Comparison of ENCODE assay signal across 8 mouse cellular contexts in the genomic region with DNA sequence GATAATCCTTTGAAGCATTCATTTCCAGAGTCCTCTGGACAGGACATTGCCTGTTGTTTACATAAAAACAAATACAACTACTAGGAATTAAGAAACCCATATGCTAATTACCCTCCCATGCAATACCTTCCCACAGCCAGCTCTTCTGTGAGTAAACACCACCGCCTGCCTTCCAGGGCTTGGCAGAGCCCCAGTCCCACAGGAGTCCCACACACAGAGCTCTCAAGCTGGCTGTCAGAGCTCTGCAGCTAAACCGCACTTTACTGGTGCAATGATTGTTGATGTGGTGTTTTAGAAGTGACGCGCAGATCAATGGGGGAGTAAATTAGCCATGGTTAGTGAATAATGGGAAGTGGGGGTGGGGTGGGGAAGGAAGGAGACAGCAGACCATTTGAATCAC.
A peak's percentile ranks its signal among the peaks of the same experiment; 100 is the strongest.
DNase-seq lines count a peak whose midpoint lies in the region; TF ChIP-seq lines count a peak whose summit lies in the region.

No protein-coding gene starts in this region.

- intact Hi-C loops in gastrocnemius, adult 2 months (cut with DNase I) = no loop called here

- H3K27me3 ChIP-seq in hindbrain, embryonic 10.5 days (ENCODE audit: insufficient read depth, poor library complexity, severe bottlenecking) = no peaks in the 10 kb centered on the region

- H3K36me3 ChIP-seq in hindbrain, embryonic 10.5 days = no peaks in the 10 kb centered on the region

- peak; percentile 53 for DNase-seq in gastrocnemius, adult 2 months
- DNase-seq in gastrocnemius, adult 18-20 months (ENCODE audit: low spot score) = no peak
- peak; percentile 75 for DNase-seq in brain, adult 2 months (ENCODE audit: low read depth, low spot score)
- no peak for DNase-seq in hindbrain, embryonic 10.5 days (ENCODE audit: low spot score)
- DNase-seq in left cerebral cortex, adult 9 months (ENCODE audit: low spot score in 2 of 2) = peak; percentile 10 to 65
- peak; percentile 74 to 76 for DNase-seq in right cerebral cortex, postnatal 10 days (ENCODE audit: low spot score in 2 of 2)
- DNase-seq in spleen, adult 18-20 months = no peak
- DNase-seq in thymus, postnatal 25 days = no peak

- H3K9me3 ChIP-seq in hindbrain, embryonic 10.5 days = no peaks in the 10 kb centered on the region

- no peak for TF ChIP-seq CTCF in gastrocnemius, adult 2 months (IDR thresholded peaks at IDR 0.05)

- no peak overlapping the region for H3K27ac ChIP-seq in gastrocnemius, adult 2 months
- H3K27ac ChIP-seq in hindbrain, embryonic 10.5 days = peak overlapping the region; percentile 40

- no peak overlapping the region for H3K4me3 ChIP-seq in gastrocnemius, adult 2 months
- H3K4me3 ChIP-seq in hindbrain, embryonic 10.5 days = no peak overlapping the region

- H3K4me1 ChIP-seq in hindbrain, embryonic 10.5 days (replicated peaks) = peaks cover 26% of the 10 kb centered on the region

- 20% methylated on average over 4 of the region's 4 CpGs for WGBS in hindbrain, embryonic 10.5 days

Comparison
In these comparisons a context has a peak if more than half of its experiments do, and no peak if none do; other contexts are left out.
1. DNase-seq: peak in gastrocnemius, adult 2 months (single experiment), brain, adult 2 months (single experiment), left cerebral cortex, adult 9 months (2 of 2) and right cerebral cortex, postnatal 10 days (2 of 2); none in gastrocnemius, adult 18-20 months (single experiment), hindbrain, embryonic 10.5 days (single experiment), spleen, adult 18-20 months (0 of 2) and thymus, postnatal 25 days (single experiment).